Mouse (Mus musculus) left cerebral cortex, adult 8-10 months (tissue): ENCODE results near the gene Dnajc4. TPM values are rescaled to one million over a fixed set of nuclear protein-coding genes. Genes with fewer than 3 reads are reported as not detected.
"Not testable (repeated sequence)": the region's sequence is repeated elsewhere in the genome, so short reads cannot be mapped to it uniquely, and the experiment has no call there.

Experiments
- DNase-seq, 2 experiments: peaks; one replicate each; pipeline ENCODE4 v3.0.0; 2022; ENCODE audit warnings: low spot score in 2 of 2
- total RNA-seq, 4 experiments: library from RNA; stranded (reverse); gene quantifications; 2 replicates each; pipeline ENCODE4 v1.2.4; 2022

The Dnajc4 gene
- total RNA-seq, 4 experiments from 2014 or later: 27.0 to 32.6 (median 29.7) TPM

GRCm38 (mm10) chr19:6995255-6995991 is 3.1 kb upstream of the Dnajc4 start:
- DNase-seq: no peak

- DNase-seq: no peak
These were observed 2.1 kb upstream of the Dnajc4 start for GRCm38 (mm10) chr19:6994489-6994888.

- DNase-seq: no peak
These were observed 1.6 kb upstream of the Dnajc4 start for GRCm38 (mm10) chr19:6994002-6994401.

GRCm38 (mm10) chr19:6993011-6993770 is 819 bp upstream of the Dnajc4 start:
- DNase-seq: peak in 1 of 2 experiments; percentile 22

GRCm38 (mm10) chr19:6991166-6991565 is 1.2 kb downstream of the Dnajc4 start:
- DNase-seq: not testable (repeated sequence)

- no peak for DNase-seq
These were observed 1.7 kb downstream of the Dnajc4 start for GRCm38 (mm10) chr19:6990712-6991111.

- DNase-seq: no peak
These were observed 3.1 kb downstream of the Dnajc4 start for GRCm38 (mm10) chr19:6989251-6989650.

- DNase-seq: peak in 1 of 2 experiments; percentile 8
These were observed 4.5 kb downstream of the Dnajc4 start for GRCm38 (mm10) chr19:6987904-6988285.

- DNase-seq: peak in 1 of 2 experiments; percentile 60
These were observed 5.1 kb downstream of the Dnajc4 start, which contains the start of gene Vegfb for GRCm38 (mm10) chr19:6987061-6987903. TSS of gene Vegfb (minus strand) at chr19:6987651.

GRCm38 (mm10) chr19:6985951-6986708 is 6.2 kb downstream of the Dnajc4 start:
- DNase-seq: no peak

- no peak for DNase-seq
These were observed 7.1 kb downstream of the Dnajc4 start for GRCm38 (mm10) chr19:6985300-6985699.

- DNase-seq: no peak
These were observed 8.8 kb downstream of the Dnajc4 start for GRCm38 (mm10) chr19:6983621-6984020.

GRCm38 (mm10) chr19:6981465-6981864 is 10.9 kb downstream of the Dnajc4 start:
- no peak for DNase-seq

- peak in 1 of 2 experiments; percentile 98 for DNase-seq
These were observed 11.8 kb downstream of the Dnajc4 start, which contains the start of gene Fkbp2 for GRCm38 (mm10) chr19:6980381-6981093. TSS of gene Fkbp2 (minus strand) at chr19:6980501.

GRCm38 (mm10) chr19:6979486-6980380 is 12.6 kb downstream of the Dnajc4 start:
- peak; percentile 97 to 100 for DNase-seq

- DNase-seq: peak in 1 of 2 experiments; percentile 76
These were observed 13.3 kb downstream of the Dnajc4 start for GRCm38 (mm10) chr19:6979001-6979479.

- DNase-seq: no peak
These were observed 13.8 kb downstream of the Dnajc4 start for GRCm38 (mm10) chr19:6978639-6978974.

GRCm38 (mm10) chr19:6977759-6978638 is 14.4 kb downstream of the Dnajc4 start:
- no peak for DNase-seq
